Mouse (Mus musculus) left cerebral cortex, adult 8-10 months (tissue): Measurements from ENCODE around the gene Fcho1. TPM values are rescaled to one million over a fixed set of nuclear protein-coding genes. Genes with fewer than 3 reads are reported as not detected.
"Not testable (repeated sequence)": the region's sequence is repeated elsewhere in the genome, so short reads cannot be mapped to it uniquely, and the experiment has no call there.

Source experiments
- DNase-seq, 2 experiments: peaks; one replicate each; pipeline ENCODE4 v3.0.0; 2022; ENCODE audit warnings: low spot score in 2 of 2
- total RNA-seq, 4 experiments: library from RNA; stranded (reverse); gene quantifications; 2 replicates each; pipeline ENCODE4 v1.2.4; 2022

Fcho1 gene
- 100 to 1,000 TPM; 150 to 181 (median 159) TPM for total RNA-seq

DNA sequence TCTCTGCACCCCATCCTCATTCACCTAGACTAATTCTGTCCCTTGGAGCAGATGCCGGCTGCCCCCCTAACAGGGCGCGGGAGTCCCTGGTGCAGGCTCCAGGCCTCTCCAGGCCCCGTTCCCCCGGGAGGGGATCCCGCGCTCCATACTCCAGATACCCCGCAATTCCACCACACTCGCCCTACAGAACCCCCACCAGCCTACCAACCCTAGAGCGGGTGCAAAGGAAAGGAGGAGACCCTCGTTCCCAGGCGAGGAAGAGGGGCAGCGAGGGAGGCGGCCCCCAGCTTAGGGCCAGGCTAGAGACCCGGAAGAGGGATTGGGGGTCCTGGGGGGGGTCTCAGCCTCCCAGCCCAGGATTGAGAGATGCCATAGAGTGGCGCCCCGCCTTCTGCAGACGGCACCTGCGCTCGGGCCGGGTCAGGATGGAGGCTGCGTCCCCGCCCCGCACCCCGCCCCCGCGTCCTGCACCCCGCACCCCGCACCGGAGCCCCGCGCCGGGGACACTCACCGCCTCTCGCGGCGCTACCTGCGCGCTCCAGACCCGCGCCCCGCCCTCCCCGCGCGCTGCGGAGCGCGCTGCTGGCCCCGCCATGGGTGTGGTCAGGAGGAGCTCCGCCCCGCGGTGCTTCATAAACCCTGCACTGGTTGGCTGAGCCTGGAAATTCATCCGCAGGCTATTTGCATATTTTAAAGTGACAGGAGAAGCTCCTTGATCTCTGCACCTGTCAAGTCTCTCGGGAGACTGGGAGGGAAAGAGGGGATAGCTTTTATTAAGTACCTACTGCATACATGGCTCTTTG lies at the start of gene Fcho1:
Fcho1 (minus strand) TSS at position 595 of the 803 bp plus-strand sequence.
- peak in 1 of 2 experiments; percentile 89 for DNase-seq

- no peak for DNase-seq
Observed at GRCm38 (mm10) chr8:71771336-71771735, 45.8 kb upstream of the Fcho1 start.

DNA sequence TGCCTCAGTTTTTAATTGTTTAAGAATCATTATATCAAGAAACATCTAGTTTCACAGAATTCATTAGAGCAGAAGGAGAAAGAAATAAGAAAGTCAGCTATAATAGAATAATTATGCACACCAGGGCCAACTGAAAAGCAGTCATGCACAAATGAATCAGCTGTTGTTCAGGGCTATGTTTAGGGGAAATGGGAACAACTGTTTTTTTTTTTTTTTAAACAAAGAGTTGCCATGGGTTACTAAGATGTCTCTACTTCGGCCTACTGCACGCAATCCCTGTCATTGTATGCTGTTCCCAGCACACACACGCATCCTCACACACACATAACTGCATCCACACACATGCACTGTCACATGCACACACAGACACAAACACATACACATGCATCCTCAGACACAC lies 33.3 kb upstream of the Fcho1 start:
- no peak for DNase-seq

DNA sequence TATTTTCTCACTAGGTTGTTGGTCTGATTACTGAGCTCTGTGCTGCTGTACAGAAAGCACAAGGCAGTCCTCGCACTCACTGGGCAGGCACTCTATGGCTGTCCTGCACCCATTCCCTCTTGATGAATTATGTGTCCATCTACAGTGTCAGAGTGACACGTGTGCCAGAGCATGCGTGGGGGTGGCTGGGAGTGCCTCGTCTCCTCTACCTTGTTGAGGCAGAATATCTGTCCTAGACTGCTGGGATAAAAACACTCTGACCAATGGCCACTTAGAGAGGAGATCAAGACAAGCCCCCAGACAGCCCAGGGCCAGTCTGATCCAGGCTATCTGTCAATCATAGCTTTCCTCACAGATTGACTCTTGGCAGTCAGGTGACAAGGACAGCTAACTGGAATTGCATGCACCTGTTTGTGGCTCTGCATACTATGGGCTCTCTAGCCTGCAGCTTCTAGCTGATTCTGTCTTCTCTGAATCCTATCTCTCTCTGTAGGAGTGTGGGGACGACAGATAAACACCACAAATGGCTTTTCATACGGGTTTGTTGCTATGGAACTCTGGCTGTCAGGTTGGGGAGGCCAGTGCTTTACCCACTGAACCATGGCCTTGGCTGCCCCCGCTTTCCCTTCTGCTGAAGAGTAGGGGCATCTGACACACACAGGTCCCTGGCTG lies 27.5 kb upstream of the Fcho1 start:
- DNase-seq: not testable (repeated sequence)

DNA sequence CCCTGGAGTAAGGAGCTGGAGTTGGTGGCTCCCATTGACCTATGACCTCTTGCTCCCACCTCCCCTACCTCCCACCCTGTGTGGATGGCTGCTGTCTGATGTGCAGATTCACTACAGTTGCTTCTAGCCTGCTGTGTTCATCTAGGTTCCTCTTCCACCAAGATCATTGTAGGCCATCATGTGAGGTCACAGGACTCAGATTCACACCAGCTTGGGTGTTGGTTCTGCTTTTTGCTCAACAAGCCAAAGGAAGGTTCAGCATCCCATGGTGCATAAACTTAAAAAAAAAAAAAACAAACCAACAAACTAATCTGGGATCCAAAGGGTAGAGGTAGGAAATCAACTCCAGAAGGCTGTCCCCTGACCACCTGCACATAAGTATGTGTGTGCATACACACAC lies 26.7 kb upstream of the Fcho1 start:
- not testable (repeated sequence) for DNase-seq

DNA sequence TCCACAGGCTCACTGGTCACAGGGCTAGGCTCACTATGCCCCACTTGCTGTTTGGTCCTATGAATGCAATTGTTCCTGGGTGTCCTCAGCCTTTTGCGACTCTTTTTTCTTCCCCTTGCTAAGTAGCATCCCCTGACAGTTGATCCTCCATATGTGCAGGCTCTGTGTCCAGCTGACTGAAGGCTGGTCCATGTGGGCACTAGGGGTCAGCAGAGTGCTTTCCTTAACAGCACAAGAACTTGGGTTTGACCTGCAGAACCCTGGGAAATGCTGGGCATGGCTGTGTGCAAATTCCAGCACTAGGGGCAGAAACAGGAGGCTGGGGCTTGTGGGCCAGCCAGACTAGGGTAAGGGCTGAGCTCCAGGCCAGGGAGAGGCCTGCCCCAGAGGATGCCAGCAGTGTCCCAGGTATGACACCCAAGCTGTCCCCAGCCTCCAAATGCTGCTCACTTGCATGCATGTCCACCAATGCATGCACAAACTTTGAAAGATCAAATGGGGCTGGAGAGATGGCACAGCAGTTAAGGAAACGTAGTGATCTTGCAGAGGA lies 25.9 kb upstream of the Fcho1 start:
- DNase-seq: not testable (repeated sequence)

- DNase-seq: not testable (repeated sequence)
Observed at GRCm38 (mm10) chr8:71749321-71750075, 24.0 kb upstream of the Fcho1 start.

DNA sequence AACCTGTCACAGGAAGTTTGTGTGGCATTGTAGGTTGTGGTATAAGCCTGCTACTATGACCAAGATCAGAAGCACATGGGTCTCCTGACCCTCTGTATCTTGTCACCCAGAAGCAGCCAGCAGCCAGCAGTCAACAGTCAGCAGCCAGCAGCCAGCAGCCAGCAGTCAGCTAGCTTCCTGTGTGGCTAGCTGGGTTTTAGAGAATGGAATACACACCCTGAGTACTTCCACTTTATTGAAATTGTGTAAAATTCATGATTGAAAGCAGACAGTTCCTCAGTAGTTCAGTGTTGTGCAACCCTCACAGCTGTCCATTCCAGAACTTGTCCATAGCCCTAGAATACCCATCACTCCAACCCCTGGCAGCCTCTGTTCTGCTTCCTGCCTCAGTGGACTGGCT lies 21.6 kb upstream of the Fcho1 start:
- DNase-seq: not testable (repeated sequence)

- no peak for DNase-seq
Observed at GRCm38 (mm10) chr8:71745322-71745721, 19.8 kb upstream of the Fcho1 start.

DNA sequence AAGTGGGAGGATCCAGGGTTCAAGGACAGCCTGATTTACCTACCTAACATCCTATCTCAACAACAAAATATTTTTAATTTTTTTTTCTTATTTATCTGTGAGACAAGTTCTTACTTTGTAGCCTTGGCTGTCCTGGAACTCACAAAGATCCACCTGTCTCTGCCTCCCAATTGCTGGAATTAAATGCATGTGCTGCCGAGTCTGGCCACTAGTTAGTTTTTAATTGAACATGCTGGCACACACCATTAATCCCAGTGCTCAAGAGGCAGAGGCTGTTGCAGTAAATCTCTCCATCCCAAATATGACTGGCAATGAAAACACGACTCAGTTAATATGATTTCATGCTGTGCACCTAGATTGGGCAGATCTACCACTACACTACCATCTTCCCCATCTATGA lies 17.3 kb upstream of the Fcho1 start:
- DNase-seq: no peak

DNA sequence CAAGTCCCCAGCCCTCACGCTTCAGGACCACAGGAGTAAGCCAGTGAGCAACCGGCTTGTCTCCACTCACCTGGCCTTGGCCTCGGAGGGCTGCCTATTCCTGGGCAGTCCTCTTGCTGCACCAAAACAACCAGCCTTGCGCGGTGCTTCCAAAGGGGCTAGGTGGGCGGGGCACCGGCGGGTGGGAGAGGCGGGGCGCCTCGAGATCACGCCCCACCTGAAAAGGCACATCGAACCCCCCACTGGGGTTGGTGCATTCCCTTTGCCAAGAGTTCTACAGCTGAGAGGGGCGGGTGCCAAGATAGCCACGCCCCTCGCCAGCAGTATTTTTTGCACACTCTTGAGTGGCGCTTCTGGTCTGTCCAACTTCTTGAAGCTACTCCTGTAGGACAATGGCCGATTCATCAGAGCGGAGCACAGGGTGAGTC lies 16.2 kb upstream of the Fcho1 start:
- DNase-seq: no peak

DNA sequence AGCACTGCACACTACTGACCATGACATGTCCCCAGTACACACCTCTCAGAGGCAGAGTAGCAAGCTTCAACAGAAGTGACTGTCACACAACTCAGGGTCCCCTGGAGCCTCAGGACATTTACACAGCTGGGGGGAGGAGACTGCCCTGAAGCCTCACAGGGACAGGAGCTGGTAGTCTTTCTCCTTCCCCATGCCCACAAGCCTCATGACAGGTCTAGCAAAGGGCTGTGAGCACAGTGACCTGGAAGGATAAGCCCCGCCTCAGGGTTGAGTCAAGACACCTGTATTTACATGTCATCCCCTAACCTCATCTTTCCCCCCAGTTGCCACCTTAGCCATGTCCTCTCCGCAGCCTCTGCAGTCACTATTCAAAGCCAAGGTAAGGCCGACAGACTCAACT lies 15.7 kb upstream of the Fcho1 start:
- DNase-seq: peak in 1 of 2 experiments; percentile 4

DNA sequence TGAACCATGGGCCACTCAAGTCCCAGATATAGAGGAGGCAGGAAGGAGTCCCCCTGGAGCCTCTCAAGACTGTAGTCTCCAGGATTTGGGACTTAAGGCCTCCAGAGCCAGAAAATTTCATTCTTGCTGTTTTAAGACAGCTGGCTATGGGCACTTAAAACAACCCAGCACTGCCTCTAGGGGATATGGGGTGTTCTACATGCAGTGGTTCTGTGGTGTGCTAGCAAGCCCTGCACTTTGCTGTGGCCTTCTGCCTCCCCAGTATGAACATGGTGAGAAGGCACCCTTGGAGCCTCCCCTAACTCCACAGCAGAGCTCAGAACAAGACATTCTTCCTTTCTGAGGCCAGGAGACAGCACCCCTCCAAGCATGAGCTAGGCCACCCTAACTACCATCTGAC lies 12.8 kb upstream of the Fcho1 start:
- not testable (repeated sequence) for DNase-seq

- DNase-seq: no peak
Observed at GRCm38 (mm10) chr8:71731652-71732230, 6.2 kb upstream of the Fcho1 start.

DNA sequence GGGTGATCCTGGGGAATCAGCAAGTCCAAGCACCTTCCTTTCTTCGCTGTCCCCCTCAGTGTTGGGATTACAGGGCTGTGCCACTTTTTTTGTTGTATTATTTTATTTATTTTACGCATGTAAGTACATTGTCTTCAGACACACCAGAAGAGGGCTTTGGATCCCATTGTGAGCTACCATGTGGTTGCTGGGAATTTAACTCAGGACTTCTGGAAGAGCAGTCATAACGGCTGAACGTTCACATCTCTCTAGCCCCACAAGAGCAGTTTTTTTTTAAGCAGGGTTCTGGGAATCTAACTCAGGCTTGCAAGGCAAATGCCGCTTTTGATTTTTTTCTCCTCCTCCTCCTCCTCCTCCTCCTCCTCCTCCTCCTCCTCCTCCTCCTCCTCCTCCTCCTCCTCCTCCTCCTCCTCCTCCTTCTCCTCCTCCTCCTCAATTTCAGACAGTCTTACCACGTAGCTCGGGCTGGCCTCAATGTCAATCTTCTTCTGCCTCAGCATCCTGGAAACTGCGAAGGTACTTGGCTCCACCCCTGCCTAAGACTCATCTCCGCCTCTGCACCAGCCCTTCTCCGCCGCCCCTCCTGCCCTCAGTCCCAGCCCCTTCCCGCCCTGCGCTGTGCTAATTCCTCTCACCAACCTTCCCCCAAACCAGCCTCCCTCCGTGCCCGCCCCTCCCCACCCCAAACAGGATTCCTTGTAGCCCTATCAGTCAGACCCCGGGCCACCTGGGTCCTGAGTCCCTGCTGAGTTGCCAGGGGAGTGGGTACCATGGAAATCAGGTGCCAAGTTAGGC lies 3.5 kb upstream of the Fcho1 start:
- no peak for DNase-seq

DNA sequence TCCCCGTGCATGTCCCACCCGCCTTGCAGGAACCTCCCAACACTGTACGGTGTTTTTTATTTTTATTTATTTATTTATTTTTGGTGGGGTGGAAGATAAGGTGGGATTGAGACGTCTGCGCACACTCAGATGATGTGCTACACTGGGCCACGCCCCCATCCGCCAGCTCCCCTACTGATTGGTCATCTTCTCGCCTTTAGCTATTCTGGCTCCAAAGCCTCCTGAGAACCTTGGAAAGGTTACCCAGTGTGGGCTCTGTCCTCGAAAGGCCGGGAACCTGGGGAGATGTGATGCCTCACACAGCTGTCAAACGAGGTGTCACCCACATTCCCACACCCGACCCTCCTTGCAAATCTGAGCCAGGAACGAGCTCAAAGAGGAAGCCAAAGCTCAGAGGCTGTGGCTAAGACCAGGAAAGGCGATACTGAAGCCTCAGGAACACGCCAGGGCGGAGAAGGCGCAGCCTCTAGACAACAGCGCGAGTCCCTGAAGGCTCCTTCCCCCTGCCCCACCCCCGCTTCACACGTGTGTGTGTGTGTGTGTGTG lies 2.8 kb upstream of the Fcho1 start:
- DNase-seq: no peak

DNA sequence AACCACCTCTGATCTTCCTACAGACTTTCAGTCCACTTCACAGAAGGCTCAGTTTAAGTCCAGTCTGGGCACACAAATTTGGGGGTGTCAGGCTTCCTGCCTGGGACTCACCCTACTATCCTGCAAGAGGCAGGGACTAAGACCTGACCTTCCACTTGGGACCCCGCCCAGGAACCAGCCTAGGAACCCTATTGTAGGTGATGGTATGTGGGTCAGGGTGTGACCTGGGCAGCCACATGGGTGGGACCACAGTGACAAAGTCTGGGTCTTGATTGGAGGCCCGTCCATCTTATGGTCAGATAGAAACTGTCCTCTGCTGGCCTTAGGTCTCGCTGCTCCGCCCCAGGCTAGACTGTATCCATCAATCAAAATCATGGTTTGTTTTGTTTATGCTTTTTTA lies 1.1 kb downstream of the Fcho1 start:
- DNase-seq: no peak

- no peak for DNase-seq
Observed at GRCm38 (mm10) chr8:71723047-71723551, 2.4 kb downstream of the Fcho1 start.

DNA sequence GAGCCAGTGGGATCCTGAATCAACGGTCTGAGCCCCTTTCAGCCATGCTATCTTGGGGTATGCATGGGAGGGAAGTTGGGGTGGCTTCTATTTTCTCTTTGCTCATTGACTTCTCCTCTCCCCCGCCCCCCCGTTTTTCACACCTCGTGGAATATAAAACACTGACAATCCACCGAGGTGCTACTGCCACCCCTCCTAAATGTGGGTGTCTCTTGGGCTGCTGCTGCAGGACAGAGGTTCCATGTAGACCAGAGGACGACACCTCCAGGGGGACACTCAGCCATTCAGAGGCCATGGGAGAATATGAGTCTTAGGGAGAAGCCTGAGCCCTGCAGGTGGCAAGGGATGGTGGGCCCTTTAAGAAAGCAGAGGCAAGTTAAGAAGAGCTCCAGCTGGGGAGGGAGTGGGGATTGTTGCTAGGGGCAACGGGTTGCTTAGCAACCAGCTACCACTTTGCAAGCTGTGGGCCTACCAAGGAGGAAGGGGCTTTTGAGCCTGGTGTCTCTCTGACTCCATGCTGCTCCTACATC lies 5.5 kb downstream of the Fcho1 start:
- DNase-seq: peak in 1 of 2 experiments; percentile 77

- peak in 1 of 2 experiments; percentile 68 for DNase-seq
Observed at GRCm38 (mm10) chr8:71719218-71719617, 6.3 kb downstream of the Fcho1 start.
